Mouse (Mus musculus) bone marrow macrophage, adult 2 months (primary cell): Measurements from ENCODE around the gene Adap1. TPM values are rescaled to one million over a fixed set of nuclear protein-coding genes. Genes with fewer than 3 reads are reported as not detected.
A peak's percentile ranks its signal among the peaks of the same experiment; 100 is the strongest.

Experiments
- H3K27ac ChIP-seq: 2 replicates; pipeline ENCODE4 v1.5.1; 2012; ENCODE audit warnings: low read depth, low read length; ENCODE audit not compliant: insufficient read depth
- H3K4me1 ChIP-seq: 2 replicates; pipeline ENCODE4 v1.6.1; 2012; ENCODE audit warnings: low read length; ENCODE audit not compliant: control insufficient read depth, insufficient read depth
- H3K4me3 ChIP-seq: 2 replicates; pipeline ENCODE4 v1.5.1; 2012; ENCODE audit warnings: mild to moderate bottlenecking, low read length, moderate library complexity; ENCODE audit not compliant: insufficient read depth
- CTCF ChIP-seq: IDR thresholded peaks from 2 replicates; pipeline ENCODE4 v1.5.1; 2012; ENCODE audit warnings: low read depth, mild to moderate bottlenecking, low read length, moderate library complexity
- POLR2A ChIP-seq: IDR thresholded peaks from 2 replicates; pipeline ENCODE4 v1.6.1; 2012; ENCODE audit warnings: mild to moderate bottlenecking, low read depth, low read length, borderline replicate concordance
- polyA plus RNA-seq: library from polyadenylated mRNA; stranded (reverse); fragments of >200 nt; gene quantifications from 2 replicates; pipeline ENCODE4 v1.2.4, GENCODE M21; 2012; ENCODE audit not compliant: missing spikeins, insufficient read depth, insufficient read length

The Adap1 gene
- polyA plus RNA-seq, 1 experiment, result 77.1 TPM

- Histone ChIP-seq H3K4me1 (peaks cover 64% of the 10 kb centered on the region), H3K4me3 (0 out of 2 replicates have a peak overlapping the region, but pooled peaks have one; percentile 7), H3K27ac (peak overlapping the region; percentile 94)
- no peak for TF ChIP-seq CTCF
- TF ChIP-seq POLR2A, result no peak
Measured at GRCm38 (mm10) chr5:139366484-139366883, 41.1 kb upstream of the Adap1 start.

GRCm38 (mm10) chr5:139365827-139366226 lies 40.4 kb upstream of the Adap1 start:
- Histone ChIP-seq H3K4me3 (no peak overlapping the region), H3K27ac (peak overlapping the region; percentile 94), H3K4me1 (peaks cover 62% of the 10 kb centered on the region)
- TF ChIP-seq POLR2A (no peak), CTCF (no peak)

GRCm38 (mm10) chr5:139364911-139365571 lies 39.6 kb upstream of the Adap1 start:
- Histone ChIP-seq H3K4me1 (peaks cover 54% of the 10 kb centered on the region), H3K4me3 (peak overlapping the region; percentile 29), H3K27ac (peak overlapping the region; percentile 98)
- TF ChIP-seq POLR2A, result peak; percentile 64; the same call in 1 of the 2 replicates
- TF ChIP-seq CTCF, result no peak

- Histone ChIP-seq H3K4me1 (peaks cover 48% of the 10 kb centered on the region), H3K27ac (peak overlapping the region; percentile 98), H3K4me3 (peak overlapping the region; percentile 29)
- TF ChIP-seq CTCF, result peak; percentile 96
- no peak for TF ChIP-seq POLR2A
Measured at GRCm38 (mm10) chr5:139364260-139364910, 39.0 kb upstream of the Adap1 start.

GRCm38 (mm10) chr5:139363858-139364257 lies 38.4 kb upstream of the Adap1 start:
- Histone ChIP-seq H3K27ac (peak overlapping the region; percentile 98), H3K4me3 (peak overlapping the region; percentile 13; the same call in 1 of the 2 replicates), H3K4me1 (peaks cover 45% of the 10 kb centered on the region)
- no peak for TF ChIP-seq POLR2A
- TF ChIP-seq CTCF, result no peak

- Histone ChIP-seq H3K4me3 (no peak overlapping the region), H3K4me1 (peaks cover 12% of the 10 kb centered on the region), H3K27ac (no peak overlapping the region)
- no peak for TF ChIP-seq CTCF
- no peak for TF ChIP-seq POLR2A
Measured at GRCm38 (mm10) chr5:139359244-139359643, 33.8 kb upstream of the Adap1 start.

- Histone ChIP-seq H3K4me1 (peaks cover 8% of the 10 kb centered on the region), H3K4me3 (no peak overlapping the region), H3K27ac (no peak overlapping the region)
- TF ChIP-seq CTCF, result peak; percentile 74
- TF ChIP-seq POLR2A, result no peak
Measured at GRCm38 (mm10) chr5:139358653-139359052, 33.2 kb upstream of the Adap1 start.

- Histone ChIP-seq H3K4me1 (peaks cover 12% of the 10 kb centered on the region), H3K4me3 (no peak overlapping the region), H3K27ac (no peak overlapping the region)
- TF ChIP-seq CTCF (peak; percentile 89), POLR2A (no peak)
Measured at GRCm38 (mm10) chr5:139355235-139355772, 29.9 kb upstream of the Adap1 start.

- no peak overlapping the region for H3K27ac ChIP-seq
- no peak overlapping the region for H3K4me3 ChIP-seq
- peaks cover 12% of the 10 kb centered on the region for H3K4me1 ChIP-seq
- TF ChIP-seq CTCF (no peak), POLR2A (no peak)
Measured at GRCm38 (mm10) chr5:139353946-139354345, 28.5 kb upstream of the Adap1 start.

- peaks cover 12% of the 10 kb centered on the region for H3K4me1 ChIP-seq
- TF ChIP-seq CTCF, result peak; percentile 63
- TF ChIP-seq POLR2A, result no peak
- H3K4me3 ChIP-seq, result no peak overlapping the region
- H3K27ac ChIP-seq, result no peak overlapping the region
Measured at GRCm38 (mm10) chr5:139353496-139353895, 28.1 kb upstream of the Adap1 start.
